Mouse (Mus musculus): ENCODE measurements at regions not wholly inside any gene's neighbourhood (a gene's known extent, or its start where the extent isn't known, plus 50 kb on each side); places are given as distances from the start of the nearest gene placed in this dataset.
"Not testable (repeated sequence)": the region's sequence is repeated elsewhere in the genome, so short reads cannot be mapped to it uniquely, and the experiment has no call there.

GRCm38 (mm10) chr11:113135261-113135660 is 353.2 kb downstream of the Sox9 start:
- no peak for DNase-seq (ENCODE audit: low spot score)

GRCm38 (mm10) chr11:113138462-113138861 is 356.4 kb downstream of the Sox9 start:
- no peak for DNase-seq (ENCODE audit: low spot score)

- no peak for DNase-seq (ENCODE audit: low spot score)
Observed at GRCm38 (mm10) chr11:113140595-113140994, 358.6 kb downstream of the Sox9 start.

GRCm38 (mm10) chr11:113142816-113143215 is 360.8 kb downstream of the Sox9 start:
- no peak for DNase-seq (ENCODE audit: low spot score)

GRCm38 (mm10) chr11:113143839-113144627 is 362.0 kb downstream of the Sox9 start:
- peak; percentile 38 for DNase-seq (ENCODE audit: low spot score)

GRCm38 (mm10) chr11:113145721-113146120 is 363.7 kb downstream of the Sox9 start:
- DNase-seq (ENCODE audit: low spot score), result no peak

- no peak for DNase-seq (ENCODE audit: low spot score)
Observed at GRCm38 (mm10) chr11:113146762-113147161, 364.7 kb downstream of the Sox9 start.

GRCm38 (mm10) chr11:113147535-113148197 is 365.6 kb downstream of the Sox9 start:
- DNase-seq (ENCODE audit: low spot score), result no peak

- DNase-seq (ENCODE audit: low spot score), result no peak
Observed at GRCm38 (mm10) chr11:113148198-113148537, 366.1 kb downstream of the Sox9 start.

- DNase-seq (ENCODE audit: low spot score), result no peak
Observed at GRCm38 (mm10) chr11:113155515-113155914, 373.5 kb downstream of the Sox9 start.

GRCm38 (mm10) chr11:113163941-113164340 is 381.9 kb downstream of the Sox9 start:
- DNase-seq (ENCODE audit: low spot score), result no peak

GRCm38 (mm10) chr11:113164510-113164909 is 382.5 kb downstream of the Sox9 start:
- no peak for DNase-seq (ENCODE audit: low spot score)

GRCm38 (mm10) chr11:113165069-113165795 is 383.2 kb downstream of the Sox9 start:
- peak; percentile 84 for DNase-seq (ENCODE audit: low spot score)

- DNase-seq (ENCODE audit: low spot score), result no peak
Observed at GRCm38 (mm10) chr11:113166517-113166916, 384.5 kb downstream of the Sox9 start.

- peak; percentile 27 for DNase-seq (ENCODE audit: low spot score)
Observed at GRCm38 (mm10) chr11:113172497-113173140, 390.6 kb downstream of the Sox9 start.

GRCm38 (mm10) chr11:113173317-113173716 is 391.3 kb downstream of the Sox9 start:
- not testable (repeated sequence) for DNase-seq (ENCODE audit: low spot score)

- no peak for DNase-seq (ENCODE audit: low spot score)
Observed at GRCm38 (mm10) chr11:113174011-113174507, 392.0 kb downstream of the Sox9 start.

- DNase-seq (ENCODE audit: low spot score), result peak; percentile 39
Observed at GRCm38 (mm10) chr11:113175323-113175722, 393.3 kb downstream of the Sox9 start.

GRCm38 (mm10) chr11:113176183-113176582 is 394.2 kb downstream of the Sox9 start:
- DNase-seq (ENCODE audit: low spot score), result peak; percentile 40

GRCm38 (mm10) chr11:113178375-113178774 is 396.4 kb downstream of the Sox9 start:
- DNase-seq (ENCODE audit: low spot score), result no peak

GRCm38 (mm10) chr11:113180008-113180407 is 398.0 kb downstream of the Sox9 start:
- DNase-seq (ENCODE audit: low spot score), result no peak

Measured in MN1 (cell line).